Mouse (Mus musculus) spleen, adult 12 weeks (tissue): ENCODE measurements around the gene Pagr1a.
A peak's percentile ranks its signal among the peaks of the same experiment; 100 is the strongest.

ENCODE experiments used
- DNase-seq: peaks from one replicate; pipeline ENCODE4 v3.0.0; 2022; ENCODE audit warnings: low spot score

Pagr1a gene

GRCm38 (mm10) chr7:127020901-127021562 lies 3.9 kb upstream of the Pagr1a start, which contains the start of the genes Gm42742 and Prrt2:
Gene Gm42742, minus strand, starts transcription at chr7:127021097.
Gene Prrt2, minus strand, starts transcription at chr7:127021211.
- no peak for DNase-seq

GRCm38 (mm10) chr7:127020491-127020890 lies 3.3 kb upstream of the Pagr1a start:
- DNase-seq, result no peak

GRCm38 (mm10) chr7:127020031-127020430 lies 2.9 kb upstream of the Pagr1a start:
- no peak for DNase-seq

DNA sequence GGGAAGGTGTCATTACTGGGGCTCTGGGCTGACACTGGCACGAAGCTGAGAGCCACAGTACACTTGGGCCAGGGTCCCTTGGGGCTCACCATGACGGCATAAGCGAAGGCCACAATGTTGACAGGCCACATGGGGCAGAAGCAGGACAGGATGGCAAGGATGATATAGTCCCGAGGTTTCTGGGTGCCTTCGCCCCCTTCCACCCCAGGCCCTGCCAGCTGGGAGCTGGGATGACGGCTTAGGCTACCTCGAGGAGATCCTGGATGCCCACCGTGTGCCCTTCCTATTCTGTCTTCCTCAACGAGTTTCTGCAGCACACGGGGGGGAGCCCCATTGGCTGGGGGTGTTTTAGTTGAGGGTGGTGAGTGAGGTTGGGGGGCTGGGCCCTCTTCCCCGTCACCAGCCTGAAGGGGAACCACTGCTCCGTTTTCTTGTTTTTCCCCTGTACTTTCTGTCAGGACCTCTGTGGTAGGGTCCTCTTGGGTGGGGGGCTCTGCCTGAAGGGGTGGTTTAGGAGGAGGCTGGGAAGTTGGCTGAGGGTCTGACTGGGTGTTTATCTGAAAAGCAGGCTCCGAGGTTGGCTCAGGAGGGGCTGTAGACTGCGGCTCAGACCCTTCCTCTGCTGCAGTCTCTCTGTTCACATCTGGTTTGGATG lies 2.3 kb upstream of the Pagr1a start:
- no peak for DNase-seq

- DNase-seq, result no peak
Observed at GRCm38 (mm10) chr7:127018416-127019305, 1.5 kb upstream of the Pagr1a start.

GRCm38 (mm10) chr7:127017950-127018345 lies 796 bp upstream of the Pagr1a start:
- DNase-seq, result no peak

DNA sequence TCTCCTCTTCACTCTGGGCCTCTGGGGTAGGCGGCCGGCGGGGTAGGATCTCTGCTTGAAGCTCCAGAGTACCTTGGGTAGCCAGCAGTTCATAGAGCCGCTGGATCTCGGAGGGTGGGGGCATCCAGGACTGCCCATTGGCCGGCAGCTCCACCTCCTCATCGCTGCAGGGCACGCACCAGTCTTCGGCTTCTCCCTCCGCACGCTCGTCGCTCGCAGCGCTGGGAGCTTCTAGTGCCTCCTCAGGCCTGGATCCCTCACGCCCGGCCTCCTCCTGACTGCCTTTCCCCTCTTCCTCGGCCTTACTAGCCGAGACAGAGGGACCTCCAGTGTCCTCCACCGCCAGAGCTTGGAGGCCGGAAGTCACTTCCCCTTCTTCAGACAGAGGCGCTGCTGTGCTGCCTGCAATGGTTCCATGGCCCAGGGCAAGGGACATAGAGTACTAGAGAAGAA lies 640 bp downstream of the Pagr1a start:
- no peak for DNase-seq

DNA sequence TGATC lies 869 bp downstream of the Pagr1a start, which contains the start of gene Pagr1b:
TSS of gene Pagr1b (minus strand) at position 4 of the 5 bp plus-strand sequence.
- DNase-seq, result no peak

- peak; percentile 30 for DNase-seq
Observed at GRCm38 (mm10) chr7:127016081-127016480, 1.1 kb downstream of the Pagr1a start.

- DNase-seq, result no peak
Observed at GRCm38 (mm10) chr7:127014993-127015392, 2.2 kb downstream of the Pagr1a start.

DNA sequence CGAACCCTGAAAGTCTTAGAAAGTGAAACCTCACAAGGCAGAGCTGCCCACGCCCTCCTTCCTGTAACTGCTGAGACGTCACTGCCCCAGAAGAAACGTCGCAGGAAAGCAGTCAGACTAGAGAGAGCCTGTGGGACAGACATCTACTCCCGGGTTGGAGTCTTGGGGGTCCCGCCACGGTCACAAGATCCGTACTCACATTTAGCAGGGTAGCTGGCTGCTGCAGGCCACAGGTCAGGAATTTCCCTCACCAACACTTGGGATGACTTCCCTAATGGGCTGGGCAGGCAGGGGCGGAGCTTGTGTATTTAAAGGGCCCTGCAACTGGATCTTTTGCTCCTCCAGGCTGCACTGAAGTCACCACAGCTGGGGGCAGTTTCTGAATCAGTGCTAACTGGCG lies 2.8 kb downstream of the Pagr1a start, which contains the start of gene Mvp:
TSS of gene Mvp (minus strand) at position 302 of the 400 bp plus-strand sequence.
- peak; percentile 62 for DNase-seq

GRCm38 (mm10) chr7:127013385-127013784 lies 3.8 kb downstream of the Pagr1a start:
- DNase-seq, result no peak

GRCm38 (mm10) chr7:127012845-127013244 lies 4.3 kb downstream of the Pagr1a start:
- no peak for DNase-seq

- DNase-seq, result no peak
Observed at GRCm38 (mm10) chr7:127012374-127012773, 4.8 kb downstream of the Pagr1a start.

DNA sequence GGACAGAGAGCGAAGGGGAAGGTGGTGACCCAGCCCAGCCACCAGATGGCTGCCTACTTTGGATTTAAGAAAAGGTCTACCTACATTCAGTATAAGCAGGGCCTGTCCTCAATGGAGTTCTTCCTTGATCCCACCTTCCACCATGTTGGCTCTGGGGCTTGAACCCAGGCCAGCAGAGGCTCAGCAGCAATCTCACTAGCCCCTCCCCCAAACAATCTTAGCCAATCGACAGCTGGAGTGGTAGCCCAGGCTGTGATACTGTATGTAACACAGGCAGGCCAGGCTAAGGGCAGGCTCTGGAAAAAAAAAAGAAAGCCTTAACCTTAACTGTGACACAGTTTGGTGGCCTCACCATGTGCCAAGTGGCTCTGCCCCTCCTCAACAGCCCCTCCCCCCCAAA lies 5.4 kb downstream of the Pagr1a start:
- DNase-seq, result no peak

- DNase-seq, result no peak
Observed at GRCm38 (mm10) chr7:127011051-127011450, 6.1 kb downstream of the Pagr1a start.

GRCm38 (mm10) chr7:127009307-127010085 lies 7.7 kb downstream of the Pagr1a start:
- DNase-seq, result no peak

- DNase-seq, result no peak
Observed at GRCm38 (mm10) chr7:127008239-127009019, 8.7 kb downstream of the Pagr1a start.

GRCm38 (mm10) chr7:127007313-127008024 lies 9.7 kb downstream of the Pagr1a start:
- no peak for DNase-seq

- no peak for DNase-seq
Observed at GRCm38 (mm10) chr7:127004122-127004875, 12.9 kb downstream of the Pagr1a start.
